Comparison of ENCODE assay signal across 13 mouse cellular contexts in the genomic region with DNA sequence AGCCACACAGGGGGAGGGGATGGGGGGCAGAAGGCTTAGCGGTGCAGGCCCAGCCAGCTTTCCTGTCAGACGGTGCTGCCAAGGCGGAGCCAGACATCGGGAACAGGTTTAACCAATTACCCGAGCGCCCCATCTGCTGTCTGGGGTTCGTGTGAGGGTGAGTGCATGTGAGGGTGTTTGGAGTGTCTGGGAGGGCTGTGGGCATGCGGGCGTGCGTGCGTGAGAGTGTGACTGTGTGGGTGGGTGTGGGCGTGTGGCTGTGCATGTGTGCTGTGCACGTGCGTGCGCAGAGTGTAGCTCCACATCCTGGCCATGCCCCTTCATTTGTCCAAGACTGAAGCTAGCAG. TPM values are rescaled to one million over a fixed set of nuclear protein-coding genes. Genes with fewer than 3 reads are reported as not detected.
DNase-seq lines count a peak whose midpoint lies in the region; ATAC-seq and TF ChIP-seq lines count a peak whose summit lies in the region.
"Had no signal": no experiment of that assay in that cellular context is flagged by ENCODE, and none has a peak within 500 bp of the region (broad histone marks: within the 10 kb centered on the region; RNA-seq: fewer than 3 reads in every experiment).

No protein-coding gene starts in this region.

- no peaks in the 10 kb centered on the region for H3K36me3 ChIP-seq in embryonic facial prominence, embryonic 13.5 days
- no peaks in the 10 kb centered on the region for H3K36me3 ChIP-seq in intestine, postnatal 0 days (ENCODE audit: control insufficient read depth, insufficient read depth)
- H3K36me3 ChIP-seq: hindbrain, embryonic 12.5 days had no signal

- 18% methylated on average over 15 of the region's 15 CpGs for whole genome bisulfite sequencing in embryonic facial prominence, embryonic 13.5 days
- WGBS in intestine, postnatal 0 days: 31% methylated on average over 15 of the region's 15 CpGs

- peak overlapping the region; percentile 42 for H3K4me2 ChIP-seq in embryonic facial prominence, embryonic 13.5 days
- peak overlapping the region; percentile 18; the same call in 1 of the 2 replicates for H3K4me2 ChIP-seq in intestine, postnatal 0 days (replicated peaks; ENCODE audit: low read depth)
- H3K4me2 ChIP-seq: hindbrain, embryonic 12.5 days had no signal

- H3K4me1 ChIP-seq in embryonic facial prominence, embryonic 13.5 days: peaks cover 19% of the 10 kb centered on the region
- 0 out of 2 replicates have a peak, but pooled peaks cover 4% of the 10 kb centered on the region for H3K4me1 ChIP-seq in intestine, postnatal 0 days (replicated peaks; ENCODE audit: control insufficient read depth, insufficient read depth, low read length)

- H3K9me3 ChIP-seq in embryonic facial prominence, embryonic 13.5 days: no peaks in the 10 kb centered on the region
- H3K9me3 ChIP-seq in intestine, postnatal 0 days (ENCODE audit: control insufficient read depth): no peaks in the 10 kb centered on the region
- H3K9me3 ChIP-seq: hindbrain, embryonic 12.5 days had no signal

- intact Hi-C loops in left cerebral cortex, postnatal 14 days (cut with DNase I): no loop called here
- intact Hi-C loops in left cerebral cortex, postnatal 4 days (cut with DNase I): no loop called here

- no peak overlapping the region for H3K4me3 ChIP-seq in embryonic facial prominence, embryonic 13.5 days
- no peak overlapping the region for H3K4me3 ChIP-seq in intestine, postnatal 0 days (ENCODE audit: low read depth, low read length)
- H3K4me3 ChIP-seq: heart, adult 2 months; hindbrain, embryonic 12.5 days had no signal

- H3K27me3 ChIP-seq in embryonic facial prominence, embryonic 13.5 days: peaks cover 31% of the 10 kb centered on the region
- no peaks in the 10 kb centered on the region; the same call in 1 of the 2 replicates for H3K27me3 ChIP-seq in intestine, postnatal 0 days (replicated peaks; ENCODE audit: control insufficient read depth, insufficient read depth, low read length)

- peak; percentile 46; the same call in 1 of the 2 replicates for ATAC-seq in embryonic facial prominence, embryonic 13.5 days (ENCODE audit: insufficient number of reproducible peaks, insufficient read depth, low FRiP score, low TSS enrichment, low read depth)
- 0 out of 2 replicates have a peak, but pooled peaks have one; percentile 29 for ATAC-seq in intestine, postnatal 0 days
- ATAC-seq in megakaryocyte progenitor cell, adult 5-6 weeks (replicated peaks; ENCODE audit: poor library complexity): no peak

- DNase-seq in left cerebral cortex, postnatal 14 days (ENCODE audit: low spot score in 2 of 2): peak; percentile 51 to 67
- DNase-seq in left cerebral cortex, postnatal 4 days: no peak
- DNase-seq in right cerebral cortex, postnatal 14 days: peak; percentile 56
- DNase-seq in kidney, adult 11 months: no peak
- no peak for DNase-seq in cerebellum, postnatal 4 days (ENCODE audit: low spot score in 2 of 2)
- DNase-seq: heart, adult 2 months; lung, postnatal 4 days had no signal

- TF ChIP-seq CTCF in intestine, postnatal 0 days (IDR thresholded peaks at IDR 0.05; ENCODE audit: low read depth): no peak

- no peak overlapping the region for H3K27ac ChIP-seq in embryonic facial prominence, embryonic 13.5 days
- no peak overlapping the region for H3K27ac ChIP-seq in intestine, postnatal 0 days (ENCODE audit: low read depth, low read length)
- H3K27ac ChIP-seq: heart, adult 2 months; hindbrain, embryonic 12.5 days had no signal

- no peak overlapping the region; the same call in 1 of the 2 replicates for H3K9ac ChIP-seq in embryonic facial prominence, embryonic 13.5 days
- H3K9ac ChIP-seq in intestine, postnatal 0 days (ENCODE audit: low read depth, low read length): no peak overlapping the region
- H3K9ac ChIP-seq: hindbrain, embryonic 12.5 days had no signal

RNA-seq across cellular contexts. Expression of gene Emx1, which starts 19.7 kb away (rescaled TPM):
- total RNA-seq in left cerebral cortex, postnatal 14 days (2021): 10 to 100 TPM; 39.9 to 41.6 TPM
- total RNA-seq in left cerebral cortex, postnatal 4 days (2021): 10 to 100 TPM; 41.1 to 50.2 TPM
- 0.35 and 0.47 TPM in 2 replicates for polyA plus RNA-seq in embryonic facial prominence, embryonic 13.5 days (2015; fragmentation: Nextera tagmentation; extraction: Ambion mirVana)
- not detected in 2 replicates for polyA plus RNA-seq in intestine, postnatal 0 days (2015; fragmentation: Nextera tagmentation; extraction: Ambion mirVana)
- total RNA-seq in megakaryocyte progenitor cell, adult 5-6 weeks (2015): not detected in 2 replicates
- total RNA-seq in megakaryocyte progenitor cell, adult 5-6 weeks (2017): not detected in 2 replicates
- total RNA-seq: CH12.LX; heart, adult 2 months had no signal
- polyA plus RNA-seq: heart, adult 2 months; stomach, embryonic 16.5 days had no signal

Comparison
In these comparisons a context has a peak if more than half of its experiments do, and no peak if none do; other contexts are left out.
1. DNase-seq: peak in left cerebral cortex, postnatal 14 days (2 of 2) and right cerebral cortex, postnatal 14 days (single experiment); none in left cerebral cortex, postnatal 4 days (single experiment), kidney, adult 11 months (single experiment) and cerebellum, postnatal 4 days (0 of 2).
2. RNA of gene Emx1, which starts 19.7 kb away (total RNA-seq): 41.1 to 50.2 TPM in left cerebral cortex, postnatal 4 days and 39.9 to 41.6 TPM in left cerebral cortex, postnatal 14 days; not detected in megakaryocyte progenitor cell, adult 5-6 weeks; every median in the first group is over 10 times any median in the second.